Mouse (Mus musculus): ENCODE data around the gene Rgl1. TPM values are rescaled to one million over a fixed set of nuclear protein-coding genes. Genes with fewer than 3 reads are reported as not detected.
"Not testable (repeated sequence)": the region's sequence is repeated elsewhere in the genome, so short reads cannot be mapped to it uniquely, and the experiment has no call there.

The Rgl1 gene
- polyA plus RNA-seq, 1 experiment from 2014 or later: 39.6 TPM

GRCm38 (mm10) chr1:152648052-152648451 lies 118.1 kb downstream of the Rgl1 start:
- H3K4me1 ChIP-seq: peaks cover 4% of the 10 kb centered on the region; the same call in 1 of the 2 replicates
- ATAC-seq (ENCODE audit: insufficient number of reproducible peaks, insufficient read depth, low FRiP score, low TSS enrichment, low read depth): no peak
- WGBS: 88% methylated on average over 5 of the region's 5 CpGs
- H3K4me3 ChIP-seq: no peak overlapping the region
- no peak overlapping the region for H3K9ac ChIP-seq
- no peak overlapping the region for H3K4me2 ChIP-seq
- no peaks in the 10 kb centered on the region for H3K27me3 ChIP-seq
- no peak overlapping the region for H3K27ac ChIP-seq
- no peaks in the 10 kb centered on the region for H3K9me3 ChIP-seq
- H3K36me3 ChIP-seq: no peaks in the 10 kb centered on the region

- 65% methylated on average over 10 of the region's 10 CpGs for WGBS
- ATAC-seq (ENCODE audit: insufficient number of reproducible peaks, insufficient read depth, low FRiP score, low TSS enrichment, low read depth); H3K27me3 ChIP-seq; H3K4me3 ChIP-seq; H3K9ac ChIP-seq; H3K27ac ChIP-seq; H3K36me3 ChIP-seq; H3K9me3 ChIP-seq; H3K4me2 ChIP-seq: not testable (repeated sequence)
- peaks cover 39% of the 10 kb centered on the region for H3K4me1 ChIP-seq
Observed at GRCm38 (mm10) chr1:152642207-152642606, 123.9 kb downstream of the Rgl1 start.

- WGBS: 48% methylated on average over 11 of the region's 11 CpGs
- ATAC-seq (ENCODE audit: insufficient number of reproducible peaks, insufficient read depth, low FRiP score, low TSS enrichment, low read depth): peak; percentile 82
- Histone ChIP-seq H3K9me3 (no peaks in the 10 kb centered on the region), H3K27ac (peak overlapping the region; percentile 82), H3K4me3 (no peak overlapping the region), H3K9ac (no peak overlapping the region), H3K36me3 (no peaks in the 10 kb centered on the region), H3K4me1 (peaks cover 39% of the 10 kb centered on the region), H3K27me3 (no peaks in the 10 kb centered on the region), H3K4me2 (no peak overlapping the region)
Observed at GRCm38 (mm10) chr1:152640195-152640981, 125.8 kb downstream of the Rgl1 start.

GRCm38 (mm10) chr1:152639344-152639743 lies 126.8 kb downstream of the Rgl1 start:
- Histone ChIP-seq H3K4me1 (peaks cover 39% of the 10 kb centered on the region), H3K27ac (peak overlapping the region; percentile 82; the same call in 1 of the 2 replicates), H3K36me3 (no peaks in the 10 kb centered on the region), H3K27me3 (no peaks in the 10 kb centered on the region), H3K9ac (no peak overlapping the region), H3K4me3 (no peak overlapping the region), H3K4me2 (no peak overlapping the region), H3K9me3 (no peaks in the 10 kb centered on the region)
- 82% methylated on average over 7 of the region's 7 CpGs for WGBS
- ATAC-seq (ENCODE audit: insufficient number of reproducible peaks, insufficient read depth, low FRiP score, low TSS enrichment, low read depth): no peak

- Histone ChIP-seq H3K9ac (no peak overlapping the region), H3K9me3 (no peaks in the 10 kb centered on the region), H3K4me2 (no peak overlapping the region), H3K4me3 (no peak overlapping the region), H3K4me1 (peaks cover 5% of the 10 kb centered on the region; the same call in 1 of the 2 replicates), H3K36me3 (no peaks in the 10 kb centered on the region), H3K27me3 (no peaks in the 10 kb centered on the region), H3K27ac (no peak overlapping the region)
- WGBS: 74% methylated on average over 5 of the region's 5 CpGs
- no peak for ATAC-seq (ENCODE audit: insufficient number of reproducible peaks, insufficient read depth, low FRiP score, low TSS enrichment, low read depth)
Observed at GRCm38 (mm10) chr1:152634638-152635037, 131.5 kb downstream of the Rgl1 start.

GRCm38 (mm10) chr1:152629780-152630179 lies 136.4 kb downstream of the Rgl1 start:
- H3K4me3 ChIP-seq: no peak overlapping the region
- peaks cover 7% of the 10 kb centered on the region; the same call in 1 of the 2 replicates for H3K4me1 ChIP-seq
- no peak for ATAC-seq (ENCODE audit: insufficient number of reproducible peaks, insufficient read depth, low FRiP score, low TSS enrichment, low read depth)
- H3K36me3 ChIP-seq: no peaks in the 10 kb centered on the region
- 21% methylated on average over 3 of the region's 3 CpGs for WGBS
- H3K9ac ChIP-seq: no peak overlapping the region
- no peak overlapping the region for H3K4me2 ChIP-seq
- H3K9me3 ChIP-seq: no peaks in the 10 kb centered on the region
- H3K27ac ChIP-seq: no peak overlapping the region
- peaks cover 8% of the 10 kb centered on the region; the same call in 1 of the 2 replicates for H3K27me3 ChIP-seq

- Histone ChIP-seq H3K9me3 (no peaks in the 10 kb centered on the region), H3K36me3 (no peaks in the 10 kb centered on the region), H3K9ac (peak overlapping the region; percentile 84), H3K27ac (peak overlapping the region; percentile 90; the same call in 1 of the 2 replicates), H3K4me2 (peak overlapping the region; percentile 74), H3K27me3 (peaks cover 8% of the 10 kb centered on the region; the same call in 1 of the 2 replicates), H3K4me1 (peaks cover 28% of the 10 kb centered on the region), H3K4me3 (peak overlapping the region; percentile 69; the same call in 1 of the 2 replicates)
- ATAC-seq (ENCODE audit: insufficient number of reproducible peaks, insufficient read depth, low FRiP score, low TSS enrichment, low read depth): no peak
Observed at GRCm38 (mm10) chr1:152625651-152626050, 140.5 kb downstream of the Rgl1 start.

- ATAC-seq (ENCODE audit: insufficient number of reproducible peaks, insufficient read depth, low FRiP score, low TSS enrichment, low read depth): peak; percentile 67; the same call in 1 of the 2 replicates
- Histone ChIP-seq H3K9ac (peak overlapping the region; percentile 84), H3K4me2 (peak overlapping the region; percentile 74), H3K27me3 (peaks cover 8% of the 10 kb centered on the region; the same call in 1 of the 2 replicates), H3K27ac (peak overlapping the region; percentile 90), H3K4me1 (peaks cover 31% of the 10 kb centered on the region), H3K4me3 (peak overlapping the region; percentile 69), H3K9me3 (no peaks in the 10 kb centered on the region), H3K36me3 (no peaks in the 10 kb centered on the region)
- under 1% methylated on average over 60 of the region's 61 CpGs for WGBS
Observed at GRCm38 (mm10) chr1:152624644-152625454, 141.3 kb downstream of the Rgl1 start.

- 34% methylated on average over 12 of the region's 12 CpGs for WGBS
- Histone ChIP-seq H3K36me3 (peaks cover under 1% of the 10 kb centered on the region; the same call in 1 of the 2 replicates), H3K27ac (peak overlapping the region; percentile 90), H3K4me3 (peak overlapping the region; percentile 69), H3K4me1 (peaks cover 41% of the 10 kb centered on the region), H3K4me2 (peak overlapping the region; percentile 74), H3K27me3 (peaks cover 8% of the 10 kb centered on the region; the same call in 1 of the 2 replicates), H3K9me3 (no peaks in the 10 kb centered on the region), H3K9ac (peak overlapping the region; percentile 60)
- ATAC-seq (ENCODE audit: insufficient number of reproducible peaks, insufficient read depth, low FRiP score, low TSS enrichment, low read depth): no peak
Observed at GRCm38 (mm10) chr1:152623375-152624270, 142.5 kb downstream of the Rgl1 start.

- H3K27ac ChIP-seq: no peak overlapping the region
- H3K4me3 ChIP-seq: peak overlapping the region; percentile 69
- peaks cover 8% of the 10 kb centered on the region; the same call in 1 of the 2 replicates for H3K27me3 ChIP-seq
- peak overlapping the region; percentile 74 for H3K4me2 ChIP-seq
- peaks cover 42% of the 10 kb centered on the region for H3K4me1 ChIP-seq
- H3K9me3 ChIP-seq: no peaks in the 10 kb centered on the region
- peaks cover 4% of the 10 kb centered on the region; the same call in 1 of the 2 replicates for H3K36me3 ChIP-seq
- 51% methylated on average over 9 of the region's 9 CpGs for WGBS
- H3K9ac ChIP-seq: peak overlapping the region; percentile 60; the same call in 1 of the 2 replicates
- ATAC-seq (ENCODE audit: insufficient number of reproducible peaks, insufficient read depth, low FRiP score, low TSS enrichment, low read depth): no peak
Observed at GRCm38 (mm10) chr1:152622765-152623211, 143.4 kb downstream of the Rgl1 start.
